Comparison of ENCODE assay signal across 9 mouse cellular contexts in the genomic region with DNA sequence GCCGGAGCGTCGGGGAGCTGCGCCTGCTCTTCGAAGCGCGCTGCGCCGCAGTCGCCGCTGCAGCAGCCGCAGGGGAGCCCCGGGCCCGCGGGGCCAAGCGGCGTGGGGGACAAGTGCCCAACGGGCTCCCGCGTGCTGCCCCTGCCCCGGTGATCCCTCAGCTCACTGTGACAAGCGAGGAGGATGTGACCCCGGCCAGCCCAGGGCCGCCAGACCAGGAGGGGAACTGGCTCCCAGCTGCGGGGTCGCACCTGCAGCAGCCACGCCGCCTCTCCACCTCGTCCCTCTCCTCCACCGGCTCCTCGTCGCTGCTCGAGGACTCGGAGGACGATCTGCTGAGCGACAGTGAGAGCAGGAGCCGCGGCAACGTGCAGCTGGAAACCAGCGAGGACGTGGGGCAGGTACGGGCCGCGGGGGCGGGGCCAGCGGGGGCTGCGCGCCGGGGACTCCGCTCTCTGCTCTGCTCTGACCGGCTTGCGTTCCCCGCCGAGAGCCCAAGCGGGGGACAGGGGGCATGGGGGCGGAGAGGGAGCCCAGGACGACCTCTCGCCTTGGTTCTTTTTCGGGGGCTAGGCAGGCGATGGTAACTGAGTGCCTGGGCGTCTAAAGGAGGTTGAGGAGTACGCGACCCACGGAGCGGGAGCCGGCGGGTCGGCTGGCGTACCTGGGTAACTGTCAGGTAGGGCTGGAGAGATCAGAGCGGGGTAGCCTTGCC. TPM values are rescaled to one million over a fixed set of nuclear protein-coding genes. Genes with fewer than 3 reads are reported as not detected.
DNase-seq lines count a peak whose midpoint lies in the region; ATAC-seq and TF ChIP-seq lines count a peak whose summit lies in the region.
"Had no signal": no experiment of that assay in that cellular context is flagged by ENCODE, and none has a peak within 500 bp of the region (broad histone marks: within the 10 kb centered on the region; RNA-seq: fewer than 3 reads in every experiment).

No protein-coding gene starts in this region.

- peak overlapping the region; percentile 63 for H3K4me3 ChIP-seq in bone marrow macrophage, adult 2 months (ENCODE audit: insufficient read depth, low read length)
- H3K4me3 ChIP-seq in heart, embryonic 14.5 days (ENCODE audit: control insufficient read depth in 1 of 2, insufficient read depth in 1 of 2, low read depth in 1 of 2, low read length in 2 of 2), result peak overlapping the region; percentile 62 to 64

- H3K4me1 ChIP-seq in bone marrow macrophage, adult 2 months (ENCODE audit: control insufficient read depth, insufficient read depth, low read length), result peaks cover 10% of the 10 kb centered on the region
- H3K4me1 ChIP-seq in heart, embryonic 14.5 days (ENCODE audit: control insufficient read depth in 2 of 2, insufficient read depth in 2 of 2, low read length in 2 of 2), result peaks cover 21 to 31% of the 10 kb centered on the region in 2 experiments; a peak in 3 of 4 replicates

- H3K4me2 ChIP-seq in heart, embryonic 14.5 days (ENCODE audit: low read length), result peak overlapping the region; percentile 100

- TF ChIP-seq CTCF in bone marrow macrophage, adult 2 months (IDR thresholded peaks at IDR 0.05; ENCODE audit: low read depth, low read length), result no peak

- peaks cover 16% of the 10 kb centered on the region for H3K27me3 ChIP-seq in heart, embryonic 14.5 days (ENCODE audit: control insufficient read depth, insufficient read depth, low read length)

- no peak for ATAC-seq in heart, embryonic 14.5 days (ENCODE audit: insufficient number of reproducible peaks, insufficient read depth, low FRiP score, low read depth)
- peak; percentile 11; the same call in 1 of the 2 replicates for ATAC-seq in megakaryocyte, adult 5-6 weeks (ENCODE audit: poor library complexity, severe bottlenecking)
- no peak for ATAC-seq in megakaryocyte-erythroid progenitor cell, adult 5-6 weeks (replicated peaks; ENCODE audit: low FRiP score, low TSS enrichment, poor library complexity, severe bottlenecking)

- WGBS in heart, embryonic 14.5 days, result under 1% methylated on average over 54 of the region's 70 CpGs

- no peak overlapping the region for H3K27ac ChIP-seq in bone marrow macrophage, adult 2 months (ENCODE audit: insufficient read depth, low read depth, low read length)
- 0 out of 4 replicates have a peak overlapping the region, but pooled peaks of 1 of the 2 experiments have one; percentile 14 for H3K27ac ChIP-seq in heart, embryonic 14.5 days (replicated peaks in 1 of 2; ENCODE audit: control insufficient read depth in 1 of 2, insufficient read depth in 1 of 2, low read depth in 2 of 2, low read length in 2 of 2)

- peak; percentile 40 for DNase-seq in urinary bladder, adult 2 months (ENCODE audit: low spot score)
- DNase-seq in urinary bladder, postnatal 4 days (ENCODE audit: low spot score in 2 of 2), result no peak
- peak; percentile 61 for DNase-seq in kidney, postnatal 10 days
- DNase-seq in spleen, postnatal 36 days (ENCODE audit: low spot score in 2 of 2), result peak; percentile 33 to 38

- no peaks in the 10 kb centered on the region for H3K9me3 ChIP-seq in heart, embryonic 14.5 days (ENCODE audit: control insufficient read depth, low read length)

- no peak for TF ChIP-seq POLR2A in bone marrow macrophage, adult 2 months (IDR thresholded peaks at IDR 0.05; ENCODE audit: borderline replicate concordance, low read depth, low read length)

- H3K36me3 ChIP-seq in heart, embryonic 14.5 days (ENCODE audit: control insufficient read depth, insufficient read depth, low read length), result no peaks in the 10 kb centered on the region

- H3K9ac ChIP-seq in heart, embryonic 14.5 days (ENCODE audit: low read length), result peak overlapping the region; percentile 83

RNA-seq across cellular contexts. Expression of a gene that starts 0.5 kb away (rescaled TPM):
- 0.55 and 0.75 TPM in 2 replicates for polyA plus RNA-seq in urinary bladder, adult 2 months (2012; rRNA removed)
- polyA plus RNA-seq in bone marrow macrophage, adult 2 months (2012; ENCODE audit: insufficient read depth, insufficient read length, missing spikeins), result 0.31 TPM in 1 of 2 replicates, not detected in the other
- 2.1 and 2.4 TPM in 2 replicates for polyA plus RNA-seq in heart, embryonic 14.5 days (2014; fragmentation: Nextera tagmentation; extraction: Ambion mirVana)
- 0.07 and 0.23 TPM in 2 replicates for total RNA-seq in megakaryocyte, adult 5-6 weeks (2015)
- 0.37 and 1.0 TPM in 2 replicates for total RNA-seq in megakaryocyte, adult 5-6 weeks (2017)
- total RNA-seq in megakaryocyte-erythroid progenitor cell, adult 5-6 weeks (2014; fragmentation: Nextera tagmentation), result not detected in 2 replicates
- total RNA-seq in megakaryocyte-erythroid progenitor cell, adult 5-6 weeks (2017), result not detected in 2 replicates
- total RNA-seq: gastrocnemius, postnatal 36 days had no signal

RNA-seq across cellular contexts. Expression of a gene that starts 17.6 kb away (rescaled TPM):
- 0.19 and 0.34 TPM in 2 replicates for polyA plus RNA-seq in urinary bladder, adult 2 months (2012; rRNA removed)
- polyA plus RNA-seq in bone marrow macrophage, adult 2 months (2012; ENCODE audit: insufficient read depth, insufficient read length, missing spikeins), result not detected in 2 replicates
- polyA plus RNA-seq in heart, embryonic 14.5 days (2014; fragmentation: Nextera tagmentation; extraction: Ambion mirVana), result 0.23 and 0.32 TPM in 2 replicates
- total RNA-seq in megakaryocyte, adult 5-6 weeks (2015), result not detected in 2 replicates
- total RNA-seq in megakaryocyte, adult 5-6 weeks (2017), result not detected in 2 replicates
- total RNA-seq in megakaryocyte-erythroid progenitor cell, adult 5-6 weeks (2014; fragmentation: Nextera tagmentation), result not detected in 2 replicates
- total RNA-seq in megakaryocyte-erythroid progenitor cell, adult 5-6 weeks (2017), result not detected in 2 replicates
- total RNA-seq: gastrocnemius, postnatal 36 days had no signal

RNA-seq across cellular contexts. Expression of a gene that starts 44.7 kb away (rescaled TPM):
- 12.0 and 13.7 TPM in 2 replicates for polyA plus RNA-seq in urinary bladder, adult 2 months (2012; rRNA removed)
- 9.7 and 10.6 TPM in 2 replicates for polyA plus RNA-seq in bone marrow macrophage, adult 2 months (2012; ENCODE audit: insufficient read depth, insufficient read length, missing spikeins)
- 16.8 and 17.6 TPM in 2 replicates for polyA plus RNA-seq in heart, embryonic 14.5 days (2014; fragmentation: Nextera tagmentation; extraction: Ambion mirVana)
- 2.9 and 3.9 TPM in 2 replicates for total RNA-seq in megakaryocyte, adult 5-6 weeks (2015)
- total RNA-seq in megakaryocyte, adult 5-6 weeks (2017), result 5.0 and 6.4 TPM in 2 replicates
- 22.5 and 24.4 TPM in 2 replicates for total RNA-seq in megakaryocyte-erythroid progenitor cell, adult 5-6 weeks (2014; fragmentation: Nextera tagmentation)
- 5.0 and 9.1 TPM in 2 replicates for total RNA-seq in megakaryocyte-erythroid progenitor cell, adult 5-6 weeks (2017)

RNA-seq across cellular contexts. Expression of a gene that starts 54.9 kb away (rescaled TPM):
- polyA plus RNA-seq in urinary bladder, adult 2 months (2012; rRNA removed), result 30.0 and 38.1 TPM in 2 replicates
- polyA plus RNA-seq in bone marrow macrophage, adult 2 months (2012; ENCODE audit: insufficient read depth, insufficient read length, missing spikeins), result not detected in 2 replicates
- polyA plus RNA-seq in heart, embryonic 14.5 days (2014; fragmentation: Nextera tagmentation; extraction: Ambion mirVana), result 6.4 and 6.6 TPM in 2 replicates
- not detected in 2 replicates for total RNA-seq in megakaryocyte, adult 5-6 weeks (2015)
- 0.33 TPM in 1 of 2 replicates, not detected in the other for total RNA-seq in megakaryocyte, adult 5-6 weeks (2017)
- 0.45 TPM in 1 of 2 replicates, not detected in the other for total RNA-seq in megakaryocyte-erythroid progenitor cell, adult 5-6 weeks (2014; fragmentation: Nextera tagmentation)
- total RNA-seq in megakaryocyte-erythroid progenitor cell, adult 5-6 weeks (2017), result not detected in 2 replicates

Comparison
In these comparisons a context has a peak if more than half of its experiments do, and no peak if none do; other contexts are left out.
1. DNase-seq: peak in urinary bladder, adult 2 months (single experiment), kidney, postnatal 10 days (single experiment) and spleen, postnatal 36 days (2 of 2); none in urinary bladder, postnatal 4 days (0 of 2).